Mouse (Mus musculus): Measurements from ENCODE around the gene Zbtb32.

- TF ChIP-seq CTCF (IDR thresholded peaks at IDR 0.05; ENCODE audit: low read depth, low read length) (no peak), POLR2A (IDR thresholded peaks at IDR 0.05; ENCODE audit: insufficient read depth, low read length) (no peak)
Measured at GRCm38 (mm10) chr7:30635752-30636151, 37.0 kb upstream of the Zbtb32 start, which contains the start of gene Etv2.

Data from ES-Bruce4 (cell line).